Mouse (Mus musculus): ENCODE data around the gene Vrk1. TPM values are rescaled to one million over a fixed set of nuclear protein-coding genes. Genes with fewer than 3 reads are reported as not detected.

Vrk1 gene
- polyA plus RNA-seq, 1 experiment from 2014 or later, result 90.8 TPM

- Histone ChIP-seq H3K27ac (ENCODE audit: low read depth, low read length) (no peak overlapping the region; the same call in 1 of the 2 replicates), H3K9ac (ENCODE audit: low read length) (no peak overlapping the region), H3K4me1 (ENCODE audit: control insufficient read depth, insufficient read depth, low read length) (peaks cover 18% of the 10 kb centered on the region), H3K36me3 (ENCODE audit: control insufficient read depth, insufficient read depth, low read length) (no peaks in the 10 kb centered on the region), H3K4me2 (ENCODE audit: low read length) (no peak overlapping the region), H3K4me3 (ENCODE audit: low read depth, low read length) (no peak overlapping the region), H3K9me3 (replicated peaks; ENCODE audit: control insufficient read depth, low read length) (0 out of 2 replicates have a peak, but pooled peaks cover 2% of the 10 kb centered on the region), H3K27me3 (replicated peaks; ENCODE audit: control insufficient read depth, insufficient read depth, low read length) (no peaks in the 10 kb centered on the region)
- WGBS, result 70% methylated on average over 7 of the region's 7 CpGs
- DNase-seq (ENCODE audit: low spot score) (no peak), ATAC-seq (no peak)
These were observed 38.8 kb upstream of the Vrk1 start for GRCm38 (mm10) chr12:105971182-105971581.

DNA sequence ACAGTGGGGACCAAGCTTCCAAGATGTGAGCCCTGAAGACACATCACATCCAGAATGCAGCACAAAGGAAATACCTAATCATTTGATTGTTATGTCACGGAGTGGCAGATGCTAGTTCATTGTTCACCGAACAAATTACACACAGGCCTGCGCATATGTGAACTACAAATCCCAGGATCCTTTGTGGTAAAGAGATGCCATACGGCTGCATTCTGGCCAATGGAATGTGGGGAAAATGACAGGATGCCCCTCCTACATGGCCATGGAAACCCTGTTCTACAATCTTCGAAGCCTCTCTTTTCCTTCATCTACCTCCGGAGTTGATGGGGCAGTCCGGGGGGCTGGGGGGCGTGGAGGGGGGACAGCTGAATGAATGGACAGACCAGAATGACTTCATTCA, 37.4 kb upstream of the Vrk1 start:
- DNase-seq (ENCODE audit: low spot score) (peak; percentile 52), ATAC-seq (no peak)

DNA sequence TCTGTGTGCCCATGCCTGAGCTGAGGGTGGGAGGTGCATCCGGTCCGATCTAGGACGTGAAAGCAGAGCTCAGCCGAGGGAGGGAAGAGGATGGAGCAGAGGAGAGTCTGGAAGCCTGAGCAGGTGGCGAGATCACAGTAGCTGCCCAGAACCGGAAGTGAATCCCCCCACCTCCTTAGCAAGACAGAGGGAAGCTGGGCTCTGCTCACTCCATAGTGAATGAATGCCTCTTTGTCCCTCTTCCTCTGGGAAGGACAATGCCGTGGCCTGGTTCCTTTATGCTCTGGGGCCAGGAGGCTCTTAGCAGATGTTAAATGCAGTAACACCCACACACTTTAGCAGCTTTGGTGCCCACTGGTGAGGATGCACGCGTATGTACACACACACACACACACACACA, 36.3 kb upstream of the Vrk1 start:
- Histone ChIP-seq H3K27me3 (replicated peaks; ENCODE audit: control insufficient read depth, insufficient read depth, low read length) (no peaks in the 10 kb centered on the region), H3K4me3 (ENCODE audit: low read depth, low read length) (no peak overlapping the region), H3K36me3 (ENCODE audit: control insufficient read depth, insufficient read depth, low read length) (no peaks in the 10 kb centered on the region), H3K9ac (ENCODE audit: low read length) (0 out of 2 replicates have a peak overlapping the region, but pooled peaks have one; percentile 17), H3K27ac (ENCODE audit: low read depth, low read length) (peak overlapping the region; percentile 27), H3K4me1 (ENCODE audit: control insufficient read depth, insufficient read depth, low read length) (peaks cover 8% of the 10 kb centered on the region), H3K4me2 (ENCODE audit: low read length) (no peak overlapping the region), H3K9me3 (replicated peaks; ENCODE audit: control insufficient read depth, low read length) (0 out of 2 replicates have a peak, but pooled peaks cover 2% of the 10 kb centered on the region)
- DNase-seq (ENCODE audit: low spot score) (peak; percentile 61), ATAC-seq (peak; percentile 71)
- WGBS, result 18% methylated on average over 9 of the region's 9 CpGs

More for the DNA sequence above, 37.4 kb upstream of the Vrk1 start:
- H3K36me3 ChIP-seq (ENCODE audit: control insufficient read depth, insufficient read depth, low read length), result no peaks in the 10 kb centered on the region
- no peaks in the 10 kb centered on the region for H3K27me3 ChIP-seq (replicated peaks; ENCODE audit: control insufficient read depth, insufficient read depth, low read length)
- no peak overlapping the region for H3K4me3 ChIP-seq (ENCODE audit: low read depth, low read length)
- 83% methylated on average over 8 of the region's 8 CpGs for WGBS
- H3K9me3 ChIP-seq (replicated peaks; ENCODE audit: control insufficient read depth, low read length), result 0 out of 2 replicates have a peak, but pooled peaks cover 2% of the 10 kb centered on the region
- no peak overlapping the region for H3K9ac ChIP-seq (ENCODE audit: low read length)
- H3K4me1 ChIP-seq (ENCODE audit: control insufficient read depth, insufficient read depth, low read length), result peaks cover 13% of the 10 kb centered on the region
- H3K27ac ChIP-seq (ENCODE audit: low read depth, low read length), result no peak overlapping the region
- H3K4me2 ChIP-seq (ENCODE audit: low read length), result no peak overlapping the region

GRCm38 (mm10) chr12:105974107-105974506, 35.9 kb upstream of the Vrk1 start:
- Histone ChIP-seq H3K4me3 (ENCODE audit: low read depth, low read length) (no peak overlapping the region), H3K9me3 (replicated peaks; ENCODE audit: control insufficient read depth, low read length) (0 out of 2 replicates have a peak, but pooled peaks cover 2% of the 10 kb centered on the region), H3K4me2 (ENCODE audit: low read length) (no peak overlapping the region), H3K9ac (ENCODE audit: low read length) (no peak overlapping the region), H3K27ac (ENCODE audit: low read depth, low read length) (peak overlapping the region; percentile 27; the same call in 1 of the 2 replicates), H3K27me3 (replicated peaks; ENCODE audit: control insufficient read depth, insufficient read depth, low read length) (no peaks in the 10 kb centered on the region), H3K4me1 (ENCODE audit: control insufficient read depth, insufficient read depth, low read length) (peaks cover 8% of the 10 kb centered on the region), H3K36me3 (ENCODE audit: control insufficient read depth, insufficient read depth, low read length) (no peaks in the 10 kb centered on the region)
- peak; percentile 65 for DNase-seq (ENCODE audit: low spot score)
- 4% methylated on average over 5 of the region's 5 CpGs for WGBS
- peak; percentile 54 for ATAC-seq

GRCm38 (mm10) chr12:105981121-105981973, 28.7 kb upstream of the Vrk1 start:
- Histone ChIP-seq H3K9me3 (replicated peaks; ENCODE audit: control insufficient read depth, low read length) (peaks cover 2% of the 10 kb centered on the region; the same call in 1 of the 2 replicates), H3K4me3 (ENCODE audit: low read depth, low read length) (no peak overlapping the region), H3K27me3 (replicated peaks; ENCODE audit: control insufficient read depth, insufficient read depth, low read length) (no peaks in the 10 kb centered on the region), H3K4me1 (ENCODE audit: control insufficient read depth, insufficient read depth, low read length) (no peaks in the 10 kb centered on the region), H3K4me2 (ENCODE audit: low read length) (no peak overlapping the region), H3K36me3 (ENCODE audit: control insufficient read depth, insufficient read depth, low read length) (no peaks in the 10 kb centered on the region), H3K9ac (ENCODE audit: low read length) (no peak overlapping the region), H3K27ac (ENCODE audit: low read depth, low read length) (no peak overlapping the region)
- DNase-seq (ENCODE audit: low spot score), result no peak
- ATAC-seq, result no peak
- WGBS, result 24% methylated on average over 12 of the region's 16 CpGs

DNA sequence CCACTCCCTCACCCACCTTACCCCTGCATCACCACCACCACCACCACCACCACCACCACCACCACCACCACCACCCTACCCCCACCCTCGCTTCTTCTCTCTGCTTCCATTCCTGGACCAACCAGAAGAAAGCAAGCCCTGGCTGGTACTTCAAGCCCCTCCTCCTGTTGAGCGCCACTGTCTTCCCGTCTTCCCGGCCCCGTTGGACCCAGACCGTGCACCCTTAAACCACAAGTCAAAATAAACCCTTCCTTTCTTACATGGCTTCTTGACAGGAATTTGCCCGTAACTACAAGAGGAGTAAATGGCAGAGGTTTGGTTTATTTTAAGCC, 28.1 kb upstream of the Vrk1 start:
- DNase-seq (ENCODE audit: low spot score), result no peak
- no peak for ATAC-seq
- Histone ChIP-seq H3K27ac (ENCODE audit: low read depth, low read length) (no peak overlapping the region), H3K36me3 (ENCODE audit: control insufficient read depth, insufficient read depth, low read length) (no peaks in the 10 kb centered on the region), H3K9ac (ENCODE audit: low read length) (no peak overlapping the region), H3K4me1 (ENCODE audit: control insufficient read depth, insufficient read depth, low read length) (0 out of 2 replicates have a peak, but pooled peaks cover 2% of the 10 kb centered on the region), H3K9me3 (replicated peaks; ENCODE audit: control insufficient read depth, low read length) (peaks cover 2% of the 10 kb centered on the region; the same call in 1 of the 2 replicates), H3K27me3 (replicated peaks; ENCODE audit: control insufficient read depth, insufficient read depth, low read length) (no peaks in the 10 kb centered on the region), H3K4me3 (ENCODE audit: low read depth, low read length) (no peak overlapping the region), H3K4me2 (ENCODE audit: low read length) (no peak overlapping the region)
- WGBS, result 84% methylated on average over 7 of the region's 7 CpGs

DNA sequence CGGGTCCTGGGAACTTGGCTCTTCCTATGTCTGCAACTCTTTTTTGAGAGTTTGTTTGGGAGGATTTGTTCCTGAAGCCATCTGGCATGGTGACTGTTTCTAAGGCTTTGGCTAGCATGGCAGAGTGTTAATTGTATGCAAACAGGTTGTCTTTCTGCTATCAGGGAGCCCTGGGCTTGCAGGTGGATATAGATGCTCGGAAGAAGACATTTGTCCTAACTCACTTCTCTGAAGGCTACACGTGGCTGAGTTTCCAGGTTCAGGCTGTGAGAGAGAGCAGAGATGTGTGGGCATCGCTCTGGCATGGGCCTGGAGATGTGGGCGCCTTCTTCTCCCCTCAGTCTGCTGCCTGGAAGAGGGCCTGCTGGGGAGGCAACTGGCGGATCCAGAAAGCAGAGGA, 27.4 kb upstream of the Vrk1 start:
- H3K27ac ChIP-seq (ENCODE audit: low read depth, low read length), result no peak overlapping the region
- ATAC-seq, result no peak
- H3K4me1 ChIP-seq (ENCODE audit: control insufficient read depth, insufficient read depth, low read length), result 0 out of 2 replicates have a peak, but pooled peaks cover 4% of the 10 kb centered on the region
- 87% methylated on average over 6 of the region's 6 CpGs for WGBS
- H3K36me3 ChIP-seq (ENCODE audit: control insufficient read depth, insufficient read depth, low read length), result no peaks in the 10 kb centered on the region
- no peaks in the 10 kb centered on the region for H3K27me3 ChIP-seq (replicated peaks; ENCODE audit: control insufficient read depth, insufficient read depth, low read length)
- no peak overlapping the region for H3K9ac ChIP-seq (ENCODE audit: low read length)
- no peak overlapping the region for H3K4me3 ChIP-seq (ENCODE audit: low read depth, low read length)
- H3K4me2 ChIP-seq (ENCODE audit: low read length), result no peak overlapping the region
- H3K9me3 ChIP-seq (replicated peaks; ENCODE audit: control insufficient read depth, low read length), result peaks cover 2% of the 10 kb centered on the region; the same call in 1 of the 2 replicates
- DNase-seq (ENCODE audit: low spot score), result no peak

DNA sequence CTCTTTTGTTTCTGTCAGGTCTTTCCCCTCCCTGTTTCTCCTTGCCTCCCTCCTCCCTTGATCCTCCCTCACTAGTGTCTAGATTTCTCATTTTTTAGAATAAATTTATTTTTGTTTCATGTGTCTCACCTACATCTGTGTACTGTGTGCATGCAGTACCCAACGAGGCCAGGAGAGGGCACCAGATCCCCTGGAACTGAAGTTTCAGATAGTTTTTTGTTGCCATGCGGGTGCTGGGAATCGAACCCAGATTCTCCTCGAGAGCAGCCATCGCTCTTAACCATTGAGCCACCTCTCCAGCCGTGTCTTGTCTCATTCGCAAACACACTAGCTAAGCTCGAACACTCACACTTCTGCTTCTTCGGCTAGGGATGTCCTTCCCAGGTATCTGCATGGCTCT, 26.5 kb upstream of the Vrk1 start:
- H3K4me3 ChIP-seq (ENCODE audit: low read depth, low read length), result no peak overlapping the region
- no peaks in the 10 kb centered on the region for H3K27me3 ChIP-seq (replicated peaks; ENCODE audit: control insufficient read depth, insufficient read depth, low read length)
- DNase-seq (ENCODE audit: low spot score), result no peak
- H3K4me1 ChIP-seq (ENCODE audit: control insufficient read depth, insufficient read depth, low read length), result 0 out of 2 replicates have a peak, but pooled peaks cover 4% of the 10 kb centered on the region
- no peak for ATAC-seq
- no peaks in the 10 kb centered on the region for H3K36me3 ChIP-seq (ENCODE audit: control insufficient read depth, insufficient read depth, low read length)
- 90% methylated on average over 9 of the region's 9 CpGs for WGBS
- no peak overlapping the region for H3K4me2 ChIP-seq (ENCODE audit: low read length)
- no peak overlapping the region for H3K27ac ChIP-seq (ENCODE audit: low read depth, low read length)
- no peak overlapping the region for H3K9ac ChIP-seq (ENCODE audit: low read length)
- H3K9me3 ChIP-seq (replicated peaks; ENCODE audit: control insufficient read depth, low read length), result peaks cover 2% of the 10 kb centered on the region; the same call in 1 of the 2 replicates

DNA sequence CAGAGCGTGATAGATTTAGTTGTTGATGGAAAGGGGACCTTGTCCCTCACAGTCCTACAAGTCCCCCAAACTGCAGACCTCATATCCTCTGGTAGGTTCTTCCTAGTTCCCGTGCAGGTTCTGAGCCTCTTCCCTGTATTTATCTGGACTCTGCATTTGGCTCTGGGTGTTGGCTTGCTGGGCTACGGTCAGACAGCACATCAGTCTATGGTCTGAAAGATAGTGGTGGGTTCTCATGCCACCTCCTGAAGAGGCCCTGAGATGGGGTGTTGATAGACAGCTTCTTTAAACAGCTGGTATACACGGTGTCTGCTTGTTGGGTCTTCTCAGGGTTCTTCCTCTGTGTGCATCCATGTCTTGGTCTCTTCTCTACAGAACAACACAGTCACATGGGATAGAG, 21.6 kb upstream of the Vrk1 start:
- Histone ChIP-seq H3K9ac (ENCODE audit: low read length) (no peak overlapping the region), H3K27ac (ENCODE audit: low read depth, low read length) (no peak overlapping the region), H3K36me3 (ENCODE audit: control insufficient read depth, insufficient read depth, low read length) (no peaks in the 10 kb centered on the region), H3K4me2 (ENCODE audit: low read length) (no peak overlapping the region), H3K9me3 (replicated peaks; ENCODE audit: control insufficient read depth, low read length) (peaks cover 2% of the 10 kb centered on the region; the same call in 1 of the 2 replicates), H3K4me1 (ENCODE audit: control insufficient read depth, insufficient read depth, low read length) (peaks cover 8% of the 10 kb centered on the region; the same call in 1 of the 2 replicates), H3K27me3 (replicated peaks; ENCODE audit: control insufficient read depth, insufficient read depth, low read length) (no peaks in the 10 kb centered on the region), H3K4me3 (ENCODE audit: low read depth, low read length) (no peak overlapping the region)
- no peak for ATAC-seq
- DNase-seq (ENCODE audit: low spot score), result no peak
- 95% methylated on average over 4 of the region's 4 CpGs for WGBS

All from forebrain, embryonic 14.5 days (tissue).